In genomic region chr3:97847626-97848025, GRCm38 (mm10) we compare ENCODE assay signal across 14 mouse cellular contexts.
"Had no signal": no experiment of that assay in that cellular context is flagged by ENCODE, and none has a peak within 500 bp of the region (broad histone marks: within the 10 kb centered on the region; RNA-seq: fewer than 3 reads in every experiment).

No protein-coding gene starts in this region.

- H3K9ac ChIP-seq: limb, embryonic 15.5 days; liver, embryonic 15.5 days; lung, embryonic 14.5 days; midbrain, embryonic 12.5 days had no signal

- H3K4me3 ChIP-seq: limb, embryonic 15.5 days; liver, embryonic 15.5 days; midbrain, embryonic 12.5 days had no signal

- H3K4me1 ChIP-seq: limb, embryonic 15.5 days; midbrain, embryonic 12.5 days had no signal

- DNase-seq: kidney, adult 8-10 months; kidney, postnatal 25 days; lung, embryonic 14.5 days; lung, postnatal 10 days; lung, postnatal 4 days; right cerebral cortex, adult 18-20 months; right cerebral cortex, postnatal 25 days; thymus, postnatal 4 days had no signal

- H3K9me3 ChIP-seq: limb, embryonic 15.5 days; liver, embryonic 15.5 days had no signal

- H3K27me3 ChIP-seq: limb, embryonic 15.5 days; liver, embryonic 15.5 days; midbrain, embryonic 12.5 days had no signal

- H3K27ac ChIP-seq: limb, embryonic 15.5 days; liver, embryonic 15.5 days; midbrain, embryonic 12.5 days; stomach, postnatal 0 days had no signal

- H3K36me3 ChIP-seq: limb, embryonic 15.5 days; liver, embryonic 15.5 days; midbrain, embryonic 12.5 days had no signal

- H3K4me2 ChIP-seq: limb, embryonic 15.5 days; liver, embryonic 15.5 days; lung, embryonic 14.5 days; midbrain, embryonic 12.5 days had no signal

- ATAC-seq: intestine, embryonic 16.5 days; midbrain, embryonic 16.5 days had no signal
